Mouse (Mus musculus): Measurements from ENCODE around the gene Olfr1099. TPM values are rescaled to one million over a fixed set of nuclear protein-coding genes. Genes with fewer than 3 reads are reported as not detected.

Olfr1099 gene
- total RNA-seq (2022), result not detected

DNA sequence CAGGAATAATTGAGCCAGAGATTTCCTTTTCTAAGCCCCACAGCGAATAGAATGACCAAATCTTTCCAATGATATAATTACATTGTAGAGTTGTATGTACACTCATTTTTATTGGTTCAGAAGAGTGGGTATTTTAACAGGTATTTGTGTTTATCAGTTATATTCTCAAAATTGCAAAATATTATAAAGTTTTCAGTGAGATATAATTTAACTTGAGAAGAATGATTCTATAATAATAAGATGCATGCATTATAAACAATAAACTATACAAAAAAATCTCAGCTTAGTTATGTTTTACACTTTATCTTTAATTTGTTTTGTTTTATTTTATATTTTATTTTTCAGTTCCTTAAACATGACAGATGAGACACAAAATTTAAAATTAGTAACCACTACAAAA is at the start of gene Olfr1099:
Gene Olfr1099, minus strand, starts transcription at position 101 of the 400 bp plus-strand sequence.
- DNase-seq (ENCODE audit: low spot score), result no peak

- no peak for DNase-seq (ENCODE audit: low spot score)
These were observed 37.6 kb upstream of the Olfr1099 start, which contains the start of gene Olfr1102 for GRCm38 (mm10) chr2:86998098-86998497. Olfr1102 (plus strand) TSS chr2:86998398.

- DNase-seq (ENCODE audit: low spot score), result no peak
These were observed 30.6 kb upstream of the Olfr1099 start, which contains the start of gene Olfr1101 for GRCm38 (mm10) chr2:86991121-86991520. Olfr1101 (minus strand) TSS chr2:86991221.

DNA sequence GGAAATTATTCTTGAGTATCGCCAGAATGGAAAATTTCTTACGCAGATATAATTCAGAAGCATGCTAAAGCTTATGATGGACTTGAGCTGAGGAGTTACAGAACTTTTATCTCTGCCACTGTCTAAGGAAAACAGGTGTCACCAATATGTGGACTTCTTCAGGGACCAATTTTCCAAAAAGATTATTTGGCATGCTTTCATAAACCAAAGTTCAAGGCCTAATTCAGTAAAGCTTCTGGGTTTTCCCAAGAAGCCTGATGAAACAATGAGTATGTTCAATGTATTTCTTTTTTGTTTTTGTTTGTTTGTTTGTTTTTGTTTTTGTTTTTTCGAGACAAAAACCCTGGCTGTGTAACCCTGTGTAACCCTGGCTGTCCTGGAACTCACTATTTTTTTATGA is 19.4 kb upstream of the Olfr1099 start, which contains the start of gene Olfr1100:
Gene Olfr1100, minus strand, starts transcription at position 101 of the 400 bp plus-strand sequence.
- DNase-seq (ENCODE audit: low spot score), result no peak

DNA sequence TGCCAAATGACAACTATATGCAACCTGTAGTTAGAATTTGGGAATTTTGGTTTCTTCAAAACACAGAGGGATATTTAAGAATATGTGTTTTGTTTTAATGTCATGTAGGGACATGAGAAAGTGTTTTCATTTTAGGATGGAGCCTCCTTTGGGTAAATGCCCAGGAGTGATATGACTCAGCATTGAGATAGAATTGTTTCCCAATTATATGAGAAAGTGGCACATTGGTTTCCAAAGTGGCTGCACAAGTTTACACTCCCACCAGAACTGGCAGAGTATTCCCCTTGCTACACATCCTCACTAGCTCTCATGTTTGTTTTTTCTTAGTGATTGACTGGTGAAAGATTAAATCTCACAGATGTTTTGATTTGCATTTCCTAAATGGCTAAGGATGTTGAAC is 33.9 kb downstream of the Olfr1099 start:
- no peak for DNase-seq (ENCODE audit: low spot score)

- DNase-seq (ENCODE audit: low spot score), result no peak
These were observed 36.0 kb downstream of the Olfr1099 start, which contains the start of gene Olfr1098 for GRCm38 (mm10) chr2:86924445-86924844. Olfr1098 (minus strand) TSS chr2:86924545.

- DNase-seq (ENCODE audit: low spot score), result no peak
These were observed 54.8 kb downstream of the Olfr1099 start for GRCm38 (mm10) chr2:86905647-86906046.

Other genes starting within 250 kb of the Olfr1099 start
- gene Olfr1089, start 227.0 kb downstream of the Olfr1099 start, total RNA-seq (2022), result not detected
- not detected for gene Olfr1090, start 201.7 kb downstream of the Olfr1099 start, total RNA-seq (2022)
- not detected for gene Olfr1093, start 178.2 kb downstream of the Olfr1099 start, total RNA-seq (2022)
- not detected for gene Olfr141, start 150.7 kb downstream of the Olfr1099 start, total RNA-seq (2022)
- gene Olfr1094, start 136.0 kb downstream of the Olfr1099 start, total RNA-seq (2022), result not detected
- not detected for gene Olfr1095, start 109.0 kb downstream of the Olfr1099 start, total RNA-seq (2022)
- gene Gm13723, start 85.9 kb downstream of the Olfr1099 start, total RNA-seq (2022), result not detected
- gene Olfr1097, start 68.5 kb downstream of the Olfr1099 start, total RNA-seq (2022), result not detected
- not detected for gene Olfr1098, start 36.1 kb downstream of the Olfr1099 start, total RNA-seq (2022)
- not detected for gene Olfr1100, start 19.3 kb upstream of the Olfr1099 start, total RNA-seq (2022)
- gene Olfr1101, start 30.5 kb upstream of the Olfr1099 start, total RNA-seq (2022), result not detected
- gene Olfr1102, start 37.7 kb upstream of the Olfr1099 start, total RNA-seq (2022), result not detected
- not detected for gene Olfr1104, start 66.4 kb upstream of the Olfr1099 start, total RNA-seq (2022)
- not detected for gene Olfr1105, start 75.8 kb upstream of the Olfr1099 start, total RNA-seq (2022)
- gene Olfr1106, start 91.6 kb upstream of the Olfr1099 start, total RNA-seq (2022), result not detected
- not detected for gene Olfr1107, start 115.1 kb upstream of the Olfr1099 start, total RNA-seq (2022)
- not detected for gene Olfr1109, start 135.3 kb upstream of the Olfr1099 start, total RNA-seq (2022)
- not detected for gene Olfr259, start 153.9 kb upstream of the Olfr1099 start, total RNA-seq (2022)
- not detected for gene Olfr1110, start 179.6 kb upstream of the Olfr1099 start, total RNA-seq (2022)
- gene Olfr1111, start 191.9 kb upstream of the Olfr1099 start, total RNA-seq (2022), result not detected
- gene Olfr1112, start 227.1 kb upstream of the Olfr1099 start, total RNA-seq (2022), result not detected
- not detected for gene Olfr1113, start 248.3 kb upstream of the Olfr1099 start, total RNA-seq (2022)

Measured in heart, adult 8-10 months (tissue).